Mouse (Mus musculus) erythroblast, embryonic 14.5 days (primary cell): ENCODE results near the gene Csnk1g1. TPM values are rescaled to one million over a fixed set of nuclear protein-coding genes. Genes with fewer than 3 reads are reported as not detected.

Source experiments
- H3K27me3 ChIP-seq: 2 replicates; pipeline ENCODE4 v1.6.1; 2012; ENCODE audit warnings: inconsistent platforms; ENCODE audit not compliant: control insufficient read depth
- H3K36me3 ChIP-seq: 2 replicates; pipeline ENCODE4 v1.6.1; 2012; ENCODE audit warnings: mild to moderate bottlenecking, inconsistent platforms; ENCODE audit not compliant: control insufficient read depth
- H3K4me1 ChIP-seq: 2 replicates; pipeline ENCODE4 v1.6.1; 2012; ENCODE audit warnings: inconsistent platforms; ENCODE audit not compliant: control insufficient read depth
- H3K4me3 ChIP-seq: replicated peaks from 2 replicates; pipeline ENCODE3; 2012; ENCODE audit warnings: moderate library complexity, mild to moderate bottlenecking, inconsistent platforms
- H3K9me3 ChIP-seq: 2 replicates; pipeline ENCODE4 v1.6.1; 2012; ENCODE audit warnings: low read length, inconsistent platforms, mixed read lengths; ENCODE audit not compliant: control insufficient read depth
- GATA1 ChIP-seq: IDR thresholded peaks from 2 replicates; pipeline ENCODE4 v1.6.1; 2012; ENCODE audit warnings: low read length, inconsistent platforms, mixed read lengths
- TAL1 ChIP-seq: IDR thresholded peaks from 3 replicates; pipeline ENCODE4 v1.6.1; 2012; ENCODE audit warnings: low read length, inconsistent platforms, mixed read lengths
- polyA plus RNA-seq: library from polyadenylated mRNA; stranded (reverse); fragments of >175 nt; gene quantifications from 2 replicates; pipeline ENCODE4 v1.2.3, GENCODE M21; 2012

The Csnk1g1 gene
- polyA plus RNA-seq, 1 experiment = 0.10 TPM

GRCm38 (mm10) chr9:66059583-66060307 is 151.0 kb downstream of the Csnk1g1 start, which contains the start of gene Ppib:
Gene Ppib (plus strand): TSS chr9:66060222.
- Histone ChIP-seq H3K9me3 (peaks cover 2% of the 10 kb centered on the region; the same call in 1 of the 2 replicates), H3K36me3 (peaks cover 37% of the 10 kb centered on the region), H3K27me3 (no peaks in the 10 kb centered on the region), H3K4me3 (peak within 1 kb of the TSS; percentile 99), H3K4me1 (peaks cover 47% of the 10 kb centered on the region)
- TF ChIP-seq GATA1 (no peak), TAL1 (no peak)

DNA sequence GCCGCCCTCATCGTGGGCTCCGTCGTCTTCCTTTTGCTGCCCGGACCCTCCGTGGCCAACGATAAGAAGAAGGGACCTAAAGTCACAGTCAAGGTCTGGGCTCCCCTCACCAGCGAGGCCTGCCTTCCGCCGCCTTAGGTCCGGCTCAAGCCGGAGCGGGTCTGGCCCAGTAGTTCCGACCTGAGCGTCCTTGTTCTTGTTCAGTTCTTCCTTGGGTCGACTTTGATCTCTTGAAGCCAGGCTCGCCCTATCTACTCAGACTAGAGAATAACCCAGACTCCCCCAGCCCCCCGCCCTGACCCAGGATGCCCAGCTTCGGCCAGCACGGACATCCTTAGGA is 151.6 kb downstream of the Csnk1g1 start:
- peaks cover 5% of the 10 kb centered on the region for H3K9me3 ChIP-seq
- peaks cover 49% of the 10 kb centered on the region for H3K4me1 ChIP-seq
- peaks cover 2% of the 10 kb centered on the region; the same call in 1 of the 2 replicates for H3K27me3 ChIP-seq
- H3K4me3 ChIP-seq = peak overlapping the region; percentile 99
- TF ChIP-seq TAL1 (no peak), GATA1 (no peak)
- H3K36me3 ChIP-seq = peaks cover 41% of the 10 kb centered on the region

- H3K27me3 ChIP-seq = peaks cover 3% of the 10 kb centered on the region; the same call in 1 of the 2 replicates
Measured at GRCm38 (mm10) chr9:66060986-66061385, 152.3 kb downstream of the Csnk1g1 start.

DNA sequence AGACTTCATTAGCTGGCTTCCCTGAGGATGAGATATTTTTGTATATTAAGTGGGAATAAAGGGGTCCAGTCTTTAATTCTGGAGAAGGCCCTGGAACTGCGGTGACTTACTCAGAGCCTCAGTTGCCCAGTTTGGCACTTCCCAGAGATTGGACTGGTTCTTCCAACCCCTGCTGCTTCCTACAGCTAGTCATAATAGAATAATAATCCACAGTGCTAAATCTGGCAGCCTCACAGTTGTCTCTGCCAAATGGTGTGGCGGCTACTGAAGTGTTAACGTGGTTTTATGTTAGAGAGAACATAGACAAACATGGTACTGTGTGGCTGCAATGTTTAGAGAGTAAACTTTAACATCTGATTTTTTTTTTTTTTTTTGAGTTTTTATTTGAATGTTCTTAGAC is 152.9 kb downstream of the Csnk1g1 start:
- Histone ChIP-seq H3K4me3 (peak overlapping the region; percentile 99), H3K9me3 (peaks cover 16% of the 10 kb centered on the region), H3K27me3 (peaks cover 3% of the 10 kb centered on the region; the same call in 1 of the 2 replicates), H3K4me1 (peaks cover 63% of the 10 kb centered on the region), H3K36me3 (peaks cover 55% of the 10 kb centered on the region)
- TF ChIP-seq TAL1 (no peak), GATA1 (no peak)

More at GRCm38 (mm10) chr9:66060986-66061385, 152.3 kb downstream of the Csnk1g1 start:
- peaks cover 56% of the 10 kb centered on the region for H3K4me1 ChIP-seq
- no peak for TF ChIP-seq TAL1
- no peak for TF ChIP-seq GATA1
- H3K4me3 ChIP-seq = peak overlapping the region; percentile 99
- H3K9me3 ChIP-seq = peaks cover 12% of the 10 kb centered on the region
- H3K36me3 ChIP-seq = peaks cover 48% of the 10 kb centered on the region

- Histone ChIP-seq H3K9me3 (peaks cover 16% of the 10 kb centered on the region), H3K36me3 (peaks cover 73% of the 10 kb centered on the region), H3K27me3 (peaks cover 7% of the 10 kb centered on the region), H3K4me1 (peaks cover 79% of the 10 kb centered on the region), H3K4me3 (no peak overlapping the region)
- TF ChIP-seq GATA1 (no peak), TAL1 (no peak)
Measured at GRCm38 (mm10) chr9:66063446-66063845, 154.7 kb downstream of the Csnk1g1 start.

DNA sequence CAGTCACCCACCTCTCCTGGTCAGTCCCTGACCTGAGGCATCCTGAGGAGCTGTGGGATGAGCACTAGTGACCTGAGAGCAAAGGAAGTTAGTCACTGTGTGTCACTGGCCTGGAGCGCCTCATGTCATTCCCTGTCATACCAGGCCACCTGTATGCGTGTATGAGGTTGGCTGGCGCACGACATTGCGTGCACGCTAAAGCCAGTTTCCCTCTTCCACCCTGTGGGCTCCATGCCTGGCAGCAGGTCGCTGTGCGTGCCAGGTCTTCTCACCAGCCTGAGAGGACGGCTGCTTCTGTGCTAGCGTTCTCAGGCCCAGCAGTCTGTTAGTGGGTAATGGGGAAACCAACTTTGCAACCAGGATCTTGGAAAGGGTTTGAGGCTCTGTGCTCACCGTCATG is 155.6 kb downstream of the Csnk1g1 start:
- Histone ChIP-seq H3K4me1 (peaks cover 76% of the 10 kb centered on the region), H3K9me3 (peaks cover 16% of the 10 kb centered on the region), H3K27me3 (peaks cover 16% of the 10 kb centered on the region), H3K4me3 (no peak overlapping the region), H3K36me3 (peaks cover 80% of the 10 kb centered on the region)
- no peak for TF ChIP-seq GATA1
- TF ChIP-seq TAL1 = no peak

GRCm38 (mm10) chr9:66066791-66067190 is 158.1 kb downstream of the Csnk1g1 start:
- TF ChIP-seq GATA1 (no peak), TAL1 (no peak)
- H3K36me3 ChIP-seq = peaks cover 79% of the 10 kb centered on the region
- H3K9me3 ChIP-seq = peaks cover 16% of the 10 kb centered on the region
- H3K4me3 ChIP-seq = peak overlapping the region; percentile 81
- H3K27me3 ChIP-seq = peaks cover 17% of the 10 kb centered on the region
- H3K4me1 ChIP-seq = peaks cover 78% of the 10 kb centered on the region

DNA sequence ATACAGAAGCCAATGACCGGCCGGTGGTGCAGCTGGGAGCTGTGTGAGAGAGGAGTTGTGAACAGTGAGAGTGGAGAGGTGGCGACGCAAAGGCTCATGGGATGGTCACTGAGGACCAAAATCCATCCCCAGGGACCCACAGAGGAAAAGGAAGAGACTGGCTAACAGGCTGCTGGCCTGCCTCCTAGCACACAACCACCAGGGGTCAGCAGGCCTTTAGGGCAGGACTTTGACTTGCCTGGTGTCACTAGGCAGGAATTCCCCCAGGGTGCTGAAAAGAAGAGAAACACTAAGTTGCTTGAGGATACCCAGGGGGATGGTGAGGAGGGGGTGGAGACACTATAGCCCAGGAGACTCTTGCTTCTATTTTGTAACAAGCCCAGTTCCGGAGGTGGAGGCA is 158.8 kb downstream of the Csnk1g1 start:
- Histone ChIP-seq H3K36me3 (peaks cover 72% of the 10 kb centered on the region), H3K4me1 (peaks cover 78% of the 10 kb centered on the region), H3K4me3 (peak overlapping the region; percentile 81), H3K27me3 (peaks cover 17% of the 10 kb centered on the region), H3K9me3 (peaks cover 16% of the 10 kb centered on the region)
- TF ChIP-seq TAL1 (no peak), GATA1 (no peak)

DNA sequence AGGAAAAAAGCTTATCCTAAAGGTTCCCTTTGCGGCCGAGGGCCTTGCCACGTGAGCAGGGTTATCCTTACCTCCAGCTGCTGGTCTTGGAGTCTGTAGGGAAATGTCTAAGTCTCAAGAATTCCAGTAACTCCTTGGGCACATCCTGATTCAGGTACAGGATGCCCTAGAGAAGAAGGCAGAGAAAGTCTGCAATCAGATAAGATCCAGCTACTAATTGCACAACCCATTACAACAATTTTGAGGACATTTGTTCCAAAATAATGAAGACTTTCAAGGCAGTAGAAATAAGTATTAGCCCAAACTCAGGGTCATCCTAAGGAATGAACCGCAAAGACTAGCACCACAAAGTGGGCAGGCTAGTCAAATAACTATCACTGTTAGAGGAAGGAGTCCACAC is 159.3 kb downstream of the Csnk1g1 start:
- Histone ChIP-seq H3K4me3 (peak overlapping the region; percentile 81), H3K9me3 (peaks cover 16% of the 10 kb centered on the region), H3K36me3 (peaks cover 67% of the 10 kb centered on the region), H3K4me1 (peaks cover 78% of the 10 kb centered on the region), H3K27me3 (peaks cover 17% of the 10 kb centered on the region)
- peak; percentile 97 for TF ChIP-seq GATA1
- TF ChIP-seq TAL1 = no peak

- no peak for TF ChIP-seq GATA1
- no peak for TF ChIP-seq TAL1
- Histone ChIP-seq H3K27me3 (peaks cover 21% of the 10 kb centered on the region), H3K4me3 (peak overlapping the region; percentile 81), H3K36me3 (peaks cover 58% of the 10 kb centered on the region), H3K9me3 (peaks cover 18% of the 10 kb centered on the region), H3K4me1 (peaks cover 80% of the 10 kb centered on the region)
Measured at GRCm38 (mm10) chr9:66068971-66069391, 160.3 kb downstream of the Csnk1g1 start.
